Mouse (Mus musculus): ENCODE results near the gene Trpc4ap. TPM values are rescaled to one million over a fixed set of nuclear protein-coding genes. Genes with fewer than 3 reads are reported as not detected.

Trpc4ap gene
- polyA plus RNA-seq, 1 experiment: 81.2 TPM

GRCm38 (mm10) chr2:155696851-155697250 is 4.7 kb upstream of the Trpc4ap start:
- no peak for TF ChIP-seq EP300 (IDR thresholded peaks at IDR 0.05; ENCODE audit: insufficient read depth, low read depth, low read length)
- H3K9me3 ChIP-seq (replicated peaks; ENCODE audit: control insufficient read depth, insufficient read depth, low read length, poor library complexity, severe bottlenecking): no peaks in the 10 kb centered on the region; the same call in 1 of the 2 replicates
- no peaks in the 10 kb centered on the region for H3K27me3 ChIP-seq (ENCODE audit: control insufficient read depth, insufficient read depth, low read length, poor library complexity, severe bottlenecking)
- no peaks in the 10 kb centered on the region for H3K4me1 ChIP-seq (ENCODE audit: control insufficient read depth, insufficient read depth, low read length)
- no peak overlapping the region for H3K4me3 ChIP-seq (ENCODE audit: low read depth, low read length)
- H3K36me3 ChIP-seq (ENCODE audit: control insufficient read depth, insufficient read depth, low read length, poor library complexity, severe bottlenecking): no peaks in the 10 kb centered on the region
- H3K9ac ChIP-seq (ENCODE audit: low read depth, poor library complexity, severe bottlenecking): no peak overlapping the region
- H3K27ac ChIP-seq (ENCODE audit: insufficient read depth, low read length): no peak overlapping the region

- Histone ChIP-seq H3K36me3 (ENCODE audit: control insufficient read depth, insufficient read depth, low read length, poor library complexity, severe bottlenecking) (no peaks in the 10 kb centered on the region), H3K4me1 (ENCODE audit: control insufficient read depth, insufficient read depth, low read length) (no peaks in the 10 kb centered on the region), H3K27me3 (ENCODE audit: control insufficient read depth, insufficient read depth, low read length, poor library complexity, severe bottlenecking) (no peaks in the 10 kb centered on the region), H3K27ac (ENCODE audit: insufficient read depth, low read length) (no peak overlapping the region), H3K4me3 (ENCODE audit: low read depth, low read length) (no peak overlapping the region), H3K9me3 (replicated peaks; ENCODE audit: control insufficient read depth, insufficient read depth, low read length, poor library complexity, severe bottlenecking) (no peaks in the 10 kb centered on the region; the same call in 1 of the 2 replicates), H3K9ac (ENCODE audit: low read depth, poor library complexity, severe bottlenecking) (no peak overlapping the region)
- TF ChIP-seq EP300 (IDR thresholded peaks at IDR 0.05; ENCODE audit: insufficient read depth, low read depth, low read length) (no peak), CTCF (IDR thresholded peaks at IDR 0.05; ENCODE audit: low read depth, low read length) (peak; percentile 87)
These were observed 3.9 kb upstream of the Trpc4ap start for GRCm38 (mm10) chr2:155696091-155696558.

- Histone ChIP-seq H3K27ac (ENCODE audit: insufficient read depth, low read length) (no peak overlapping the region), H3K9me3 (replicated peaks; ENCODE audit: control insufficient read depth, insufficient read depth, low read length, poor library complexity, severe bottlenecking) (no peaks in the 10 kb centered on the region; the same call in 1 of the 2 replicates), H3K27me3 (ENCODE audit: control insufficient read depth, insufficient read depth, low read length, poor library complexity, severe bottlenecking) (no peaks in the 10 kb centered on the region), H3K4me3 (ENCODE audit: low read depth, low read length) (no peak overlapping the region), H3K36me3 (ENCODE audit: control insufficient read depth, insufficient read depth, low read length, poor library complexity, severe bottlenecking) (no peaks in the 10 kb centered on the region), H3K9ac (ENCODE audit: low read depth, poor library complexity, severe bottlenecking) (no peak overlapping the region), H3K4me1 (ENCODE audit: control insufficient read depth, insufficient read depth, low read length) (no peaks in the 10 kb centered on the region)
- TF ChIP-seq POLR2A (IDR thresholded peaks at IDR 0.05; ENCODE audit: insufficient read depth, low read length) (no peak), CTCF (IDR thresholded peaks at IDR 0.05; ENCODE audit: low read depth, low read length) (no peak), EP300 (IDR thresholded peaks at IDR 0.05; ENCODE audit: insufficient read depth, low read depth, low read length) (no peak)
These were observed 3.1 kb upstream of the Trpc4ap start for GRCm38 (mm10) chr2:155695316-155695715.

- H3K36me3 ChIP-seq (ENCODE audit: control insufficient read depth, insufficient read depth, low read length, poor library complexity, severe bottlenecking): no peaks in the 10 kb centered on the region
- TF ChIP-seq POLR2A (IDR thresholded peaks at IDR 0.05; ENCODE audit: insufficient read depth, low read length) (no peak), CTCF (IDR thresholded peaks at IDR 0.05; ENCODE audit: low read depth, low read length) (no peak), EP300 (IDR thresholded peaks at IDR 0.05; ENCODE audit: insufficient read depth, low read depth, low read length) (no peak)
- no peak overlapping the region for H3K9ac ChIP-seq (ENCODE audit: low read depth, poor library complexity, severe bottlenecking)
- H3K27ac ChIP-seq (ENCODE audit: insufficient read depth, low read length): no peak overlapping the region
- no peaks in the 10 kb centered on the region for H3K27me3 ChIP-seq (ENCODE audit: control insufficient read depth, insufficient read depth, low read length, poor library complexity, severe bottlenecking)
- H3K4me3 ChIP-seq (ENCODE audit: low read depth, low read length): no peak overlapping the region
- no peaks in the 10 kb centered on the region for H3K4me1 ChIP-seq (ENCODE audit: control insufficient read depth, insufficient read depth, low read length)
- H3K9me3 ChIP-seq (replicated peaks; ENCODE audit: control insufficient read depth, insufficient read depth, low read length, poor library complexity, severe bottlenecking): no peaks in the 10 kb centered on the region; the same call in 1 of the 2 replicates
These were observed 2.4 kb upstream of the Trpc4ap start for GRCm38 (mm10) chr2:155694564-155694963.

GRCm38 (mm10) chr2:155693136-155693535 is 952 bp upstream of the Trpc4ap start:
- Histone ChIP-seq H3K27me3 (ENCODE audit: control insufficient read depth, insufficient read depth, low read length, poor library complexity, severe bottlenecking) (no peaks in the 10 kb centered on the region), H3K4me3 (ENCODE audit: low read depth, low read length) (no peak overlapping the region), H3K9me3 (replicated peaks; ENCODE audit: control insufficient read depth, insufficient read depth, low read length, poor library complexity, severe bottlenecking) (no peaks in the 10 kb centered on the region), H3K27ac (ENCODE audit: insufficient read depth, low read length) (no peak overlapping the region), H3K4me1 (ENCODE audit: control insufficient read depth, insufficient read depth, low read length) (no peaks in the 10 kb centered on the region), H3K36me3 (ENCODE audit: control insufficient read depth, insufficient read depth, low read length, poor library complexity, severe bottlenecking) (no peaks in the 10 kb centered on the region), H3K9ac (ENCODE audit: low read depth, poor library complexity, severe bottlenecking) (no peak overlapping the region)
- TF ChIP-seq POLR2A (IDR thresholded peaks at IDR 0.05; ENCODE audit: insufficient read depth, low read length): no peak
- TF ChIP-seq EP300 (IDR thresholded peaks at IDR 0.05; ENCODE audit: insufficient read depth, low read depth, low read length): no peak
- TF ChIP-seq CTCF (IDR thresholded peaks at IDR 0.05; ENCODE audit: low read depth, low read length): no peak

- no peaks in the 10 kb centered on the region for H3K36me3 ChIP-seq (ENCODE audit: control insufficient read depth, insufficient read depth, low read length, poor library complexity, severe bottlenecking)
- no peaks in the 10 kb centered on the region for H3K27me3 ChIP-seq (ENCODE audit: control insufficient read depth, insufficient read depth, low read length, poor library complexity, severe bottlenecking)
- TF ChIP-seq EP300 (IDR thresholded peaks at IDR 0.05; ENCODE audit: insufficient read depth, low read depth, low read length) (no peak), POLR2A (IDR thresholded peaks at IDR 0.05; ENCODE audit: insufficient read depth, low read length) (no peak), CTCF (IDR thresholded peaks at IDR 0.05; ENCODE audit: low read depth, low read length) (no peak)
- no peaks in the 10 kb centered on the region for H3K4me1 ChIP-seq (ENCODE audit: control insufficient read depth, insufficient read depth, low read length)
- peak overlapping the region; percentile 86 for H3K9ac ChIP-seq (ENCODE audit: low read depth, poor library complexity, severe bottlenecking)
- H3K4me3 ChIP-seq (ENCODE audit: low read depth, low read length): peak overlapping the region; percentile 98
- H3K9me3 ChIP-seq (replicated peaks; ENCODE audit: control insufficient read depth, insufficient read depth, low read length, poor library complexity, severe bottlenecking): no peaks in the 10 kb centered on the region
- no peak overlapping the region for H3K27ac ChIP-seq (ENCODE audit: insufficient read depth, low read length)
These were observed 855 bp downstream of the Trpc4ap start for GRCm38 (mm10) chr2:155691336-155691722.

Data from ES-Bruce4 (cell line).